Mouse (Mus musculus): ENCODE data around the gene Snap47. TPM values are rescaled to one million over a fixed set of nuclear protein-coding genes. Genes with fewer than 3 reads are reported as not detected.

Gene Snap47
- polyA plus RNA-seq, 1 experiment from 2014 or later = 230 TPM

- 95% methylated on average over 2 of the region's 2 CpGs for WGBS
- H3K27me3 ChIP-seq = no peaks in the 10 kb centered on the region
- peaks cover 59% of the 10 kb centered on the region for H3K36me3 ChIP-seq
- H3K9ac ChIP-seq = no peak overlapping the region
- H3K4me1 ChIP-seq = no peaks in the 10 kb centered on the region
- no peak overlapping the region for H3K4me2 ChIP-seq (replicated peaks)
- H3K9me3 ChIP-seq (replicated peaks) = no peaks in the 10 kb centered on the region; the same call in 1 of the 2 replicates
- ATAC-seq (ENCODE audit: low FRiP score) = no peak
- no peak overlapping the region for H3K4me3 ChIP-seq
- H3K27ac ChIP-seq = no peak overlapping the region
Observed at GRCm38 (mm10) chr11:59456346-59456745, 5.4 kb upstream of the Snap47 start.

GRCm38 (mm10) chr11:59450230-59450771 is 685 bp downstream of the Snap47 start:
- Histone ChIP-seq H3K4me1 (peaks cover 19% of the 10 kb centered on the region), H3K36me3 (peaks cover 21% of the 10 kb centered on the region), H3K27ac (peak overlapping the region; percentile 92), H3K9ac (peak overlapping the region; percentile 76), H3K9me3 (replicated peaks) (no peaks in the 10 kb centered on the region), H3K4me3 (peak overlapping the region; percentile 75), H3K4me2 (replicated peaks) (peak overlapping the region; percentile 92), H3K27me3 (no peaks in the 10 kb centered on the region)
- ATAC-seq (ENCODE audit: low FRiP score) = peak; percentile 68
- 2% methylated on average over 38 of the region's 38 CpGs for WGBS

- Histone ChIP-seq H3K27ac (peak within 1 kb of the TSS; percentile 92), H3K9me3 (replicated peaks) (no peaks in the 10 kb centered on the region), H3K36me3 (peaks cover 18% of the 10 kb centered on the region), H3K4me1 (peaks cover 19% of the 10 kb centered on the region), H3K4me2 (replicated peaks) (peak within 1 kb of the TSS; percentile 92), H3K9ac (peak within 1 kb of the TSS; percentile 76), H3K4me3 (peak within 1 kb of the TSS; percentile 75), H3K27me3 (no peaks in the 10 kb centered on the region)
- peak; percentile 96 for ATAC-seq (ENCODE audit: low FRiP score)
- WGBS = under 1% methylated on average over 31 of the region's 40 CpGs
Observed at GRCm38 (mm10) chr11:59449741-59450229, 1.2 kb downstream of the Snap47 start, which contains the start of gene Jmjd4. Gene Jmjd4 (plus strand): TSS chr11:59450045.

GRCm38 (mm10) chr11:59443102-59443501 is 7.9 kb downstream of the Snap47 start:
- Histone ChIP-seq H3K27ac (no peak overlapping the region), H3K9me3 (replicated peaks) (no peaks in the 10 kb centered on the region), H3K4me1 (no peaks in the 10 kb centered on the region), H3K9ac (no peak overlapping the region), H3K4me2 (replicated peaks) (no peak overlapping the region), H3K36me3 (peaks cover 9% of the 10 kb centered on the region), H3K4me3 (no peak overlapping the region), H3K27me3 (no peaks in the 10 kb centered on the region)
- no peak for ATAC-seq (ENCODE audit: low FRiP score)

- Histone ChIP-seq H3K4me2 (replicated peaks) (no peak overlapping the region), H3K4me3 (no peak overlapping the region), H3K4me1 (no peaks in the 10 kb centered on the region), H3K27me3 (no peaks in the 10 kb centered on the region), H3K27ac (no peak overlapping the region), H3K9ac (no peak overlapping the region), H3K36me3 (peaks cover 43% of the 10 kb centered on the region), H3K9me3 (replicated peaks) (peaks cover 10% of the 10 kb centered on the region)
- WGBS = 95% methylated on average over 12 of the region's 12 CpGs
- ATAC-seq (ENCODE audit: low FRiP score) = no peak
Observed at GRCm38 (mm10) chr11:59437954-59438353, 13.0 kb downstream of the Snap47 start.

GRCm38 (mm10) chr11:59432261-59432660 is 18.7 kb downstream of the Snap47 start:
- no peak for ATAC-seq (ENCODE audit: low FRiP score)
- H3K9ac ChIP-seq = no peak overlapping the region
- H3K27me3 ChIP-seq = no peaks in the 10 kb centered on the region
- no peak overlapping the region for H3K4me3 ChIP-seq
- H3K27ac ChIP-seq = no peak overlapping the region
- H3K4me1 ChIP-seq = no peaks in the 10 kb centered on the region
- peaks cover 10% of the 10 kb centered on the region for H3K9me3 ChIP-seq (replicated peaks)
- H3K36me3 ChIP-seq = peaks cover 62% of the 10 kb centered on the region
- no peak overlapping the region for H3K4me2 ChIP-seq (replicated peaks)
- 74% methylated on average over 3 of the region's 3 CpGs for WGBS

GRCm38 (mm10) chr11:59429959-59430358 is 21.0 kb downstream of the Snap47 start:
- H3K9me3 ChIP-seq (replicated peaks) = no peaks in the 10 kb centered on the region

GRCm38 (mm10) chr11:59428057-59428660 is 22.8 kb downstream of the Snap47 start:
- H3K27me3 ChIP-seq = no peaks in the 10 kb centered on the region
- no peak overlapping the region for H3K4me3 ChIP-seq
- peaks cover 64% of the 10 kb centered on the region for H3K36me3 ChIP-seq
- ATAC-seq (ENCODE audit: low FRiP score) = no peak
- WGBS = 93% methylated on average over 9 of the region's 9 CpGs
- no peaks in the 10 kb centered on the region for H3K4me1 ChIP-seq
- no peaks in the 10 kb centered on the region for H3K9me3 ChIP-seq (replicated peaks)
- H3K27ac ChIP-seq = no peak overlapping the region
- H3K4me2 ChIP-seq (replicated peaks) = no peak overlapping the region
- H3K9ac ChIP-seq = no peak overlapping the region

More at GRCm38 (mm10) chr11:59429959-59430358, 21.0 kb downstream of the Snap47 start:
- 86% methylated on average over 1 of the region's 1 CpGs for WGBS
- no peak overlapping the region for H3K4me3 ChIP-seq
- no peak for ATAC-seq (ENCODE audit: low FRiP score)
- no peak overlapping the region for H3K9ac ChIP-seq
- no peaks in the 10 kb centered on the region for H3K4me1 ChIP-seq
- no peak overlapping the region for H3K4me2 ChIP-seq (replicated peaks)
- no peak overlapping the region for H3K27ac ChIP-seq
- no peaks in the 10 kb centered on the region for H3K27me3 ChIP-seq
- H3K36me3 ChIP-seq = peaks cover 68% of the 10 kb centered on the region

GRCm38 (mm10) chr11:59425671-59426101 is 25.3 kb downstream of the Snap47 start:
- no peaks in the 10 kb centered on the region for H3K9me3 ChIP-seq (replicated peaks)
- H3K27ac ChIP-seq = no peak overlapping the region
- peaks cover 72% of the 10 kb centered on the region for H3K36me3 ChIP-seq
- no peaks in the 10 kb centered on the region for H3K4me1 ChIP-seq
- no peaks in the 10 kb centered on the region for H3K27me3 ChIP-seq
- WGBS = 69% methylated on average over 7 of the region's 7 CpGs
- H3K9ac ChIP-seq = no peak overlapping the region
- H3K4me2 ChIP-seq (replicated peaks) = no peak overlapping the region
- no peak for ATAC-seq (ENCODE audit: low FRiP score)
- H3K4me3 ChIP-seq = no peak overlapping the region

- H3K4me2 ChIP-seq (replicated peaks) = no peak overlapping the region
- H3K27ac ChIP-seq = no peak overlapping the region
- no peaks in the 10 kb centered on the region for H3K27me3 ChIP-seq
- H3K36me3 ChIP-seq = peaks cover 79% of the 10 kb centered on the region
- no peaks in the 10 kb centered on the region for H3K4me1 ChIP-seq
- H3K9me3 ChIP-seq (replicated peaks) = no peaks in the 10 kb centered on the region
- H3K9ac ChIP-seq = no peak overlapping the region
- no peak overlapping the region for H3K4me3 ChIP-seq
- 81% methylated on average over 5 of the region's 5 CpGs for WGBS
- ATAC-seq (ENCODE audit: low FRiP score) = no peak
Observed at GRCm38 (mm10) chr11:59423010-59423588, 27.9 kb downstream of the Snap47 start.

- no peak overlapping the region for H3K9ac ChIP-seq
- 93% methylated on average over 2 of the region's 2 CpGs for WGBS
- H3K4me2 ChIP-seq (replicated peaks) = no peak overlapping the region
- ATAC-seq (ENCODE audit: low FRiP score) = no peak
- peaks cover 76% of the 10 kb centered on the region for H3K36me3 ChIP-seq
- H3K4me3 ChIP-seq = no peak overlapping the region
- H3K27ac ChIP-seq = no peak overlapping the region
- H3K9me3 ChIP-seq (replicated peaks) = no peaks in the 10 kb centered on the region
- no peaks in the 10 kb centered on the region for H3K27me3 ChIP-seq
- H3K4me1 ChIP-seq = no peaks in the 10 kb centered on the region
Observed at GRCm38 (mm10) chr11:59421967-59422366, 29.0 kb downstream of the Snap47 start.

GRCm38 (mm10) chr11:59421436-59421835 is 29.6 kb downstream of the Snap47 start:
- Histone ChIP-seq H3K27ac (no peak overlapping the region), H3K4me1 (no peaks in the 10 kb centered on the region), H3K9ac (no peak overlapping the region), H3K9me3 (replicated peaks) (no peaks in the 10 kb centered on the region), H3K36me3 (peaks cover 76% of the 10 kb centered on the region), H3K4me2 (replicated peaks) (no peak overlapping the region), H3K27me3 (no peaks in the 10 kb centered on the region), H3K4me3 (no peak overlapping the region)
- 89% methylated on average over 8 of the region's 8 CpGs for WGBS
- ATAC-seq (ENCODE audit: low FRiP score) = no peak

All from hindbrain, embryonic 12.5 days (tissue).